Mouse (Mus musculus) kidney, adult 18-20 months (tissue): ENCODE measurements at regions not wholly inside any gene's neighbourhood (a gene's known extent, or its start where the extent isn't known, plus 50 kb on each side); places are given as distances from the start of the nearest gene placed in this dataset.

Source experiments
- DNase-seq: peaks from one replicate; pipeline ENCODE4 v3.0.0; 2021

- no peak for DNase-seq
Observed at GRCm38 (mm10) chr6:33117877-33118276, 57.8 kb upstream of the Chchd3 start.

- no peak for DNase-seq
Observed at GRCm38 (mm10) chr6:33120581-33120980, 60.5 kb upstream of the Chchd3 start.

- DNase-seq: peak; percentile 82
Observed at GRCm38 (mm10) chr6:33126574-33126973, 66.5 kb upstream of the Chchd3 start.

GRCm38 (mm10) chr6:33136906-33137305 lies 76.8 kb upstream of the Chchd3 start:
- no peak for DNase-seq

- no peak for DNase-seq
Observed at GRCm38 (mm10) chr6:33137823-33138222, 77.8 kb upstream of the Chchd3 start.

GRCm38 (mm10) chr6:33166479-33166878 lies 82.4 kb upstream of the Exoc4 start:
- no peak for DNase-seq

GRCm38 (mm10) chr6:33173606-33174005 lies 75.3 kb upstream of the Exoc4 start:
- DNase-seq: no peak

GRCm38 (mm10) chr6:33174616-33175015 lies 74.3 kb upstream of the Exoc4 start:
- DNase-seq: no peak

GRCm38 (mm10) chr6:33189521-33190246 lies 59.2 kb upstream of the Exoc4 start:
- DNase-seq: no peak

GRCm38 (mm10) chr6:33193823-33194222 lies 55.1 kb upstream of the Exoc4 start:
- DNase-seq: no peak
